Mouse (Mus musculus) cerebellum, adult 2 months (tissue): ENCODE results near the gene Pex11g.

Experiments
- CTCF ChIP-seq: fragments of 200-500 bp; IDR thresholded peaks from 2 replicates; pipeline ENCODE4 v1.5.1; 2011; ENCODE audit warnings: low read depth, mild to moderate bottlenecking, control low read depth, low read length, moderate library complexity, borderline replicate concordance; ENCODE audit not compliant: insufficient read depth
- POLR2A ChIP-seq: fragments of 200-500 bp; IDR thresholded peaks from 2 replicates; pipeline ENCODE4 v1.6.1; 2011; ENCODE audit warnings: low read length, control low read depth, borderline replicate concordance; ENCODE audit not compliant: insufficient read depth

GRCm38 (mm10) chr8:3482240-3482740 is 14.8 kb upstream of the Pex11g start:
- no peak for TF ChIP-seq CTCF
- TF ChIP-seq POLR2A, result no peak
